Mouse (Mus musculus) urinary bladder, postnatal 4 days (tissue): ENCODE measurements around the gene Drd5.

Source experiments
- DNase-seq, 2 experiments: peaks; one replicate each; pipeline ENCODE4 v3.0.0; 2021 to 2022; ENCODE audit warnings: low spot score in 2 of 2

Drd5 gene

DNA sequence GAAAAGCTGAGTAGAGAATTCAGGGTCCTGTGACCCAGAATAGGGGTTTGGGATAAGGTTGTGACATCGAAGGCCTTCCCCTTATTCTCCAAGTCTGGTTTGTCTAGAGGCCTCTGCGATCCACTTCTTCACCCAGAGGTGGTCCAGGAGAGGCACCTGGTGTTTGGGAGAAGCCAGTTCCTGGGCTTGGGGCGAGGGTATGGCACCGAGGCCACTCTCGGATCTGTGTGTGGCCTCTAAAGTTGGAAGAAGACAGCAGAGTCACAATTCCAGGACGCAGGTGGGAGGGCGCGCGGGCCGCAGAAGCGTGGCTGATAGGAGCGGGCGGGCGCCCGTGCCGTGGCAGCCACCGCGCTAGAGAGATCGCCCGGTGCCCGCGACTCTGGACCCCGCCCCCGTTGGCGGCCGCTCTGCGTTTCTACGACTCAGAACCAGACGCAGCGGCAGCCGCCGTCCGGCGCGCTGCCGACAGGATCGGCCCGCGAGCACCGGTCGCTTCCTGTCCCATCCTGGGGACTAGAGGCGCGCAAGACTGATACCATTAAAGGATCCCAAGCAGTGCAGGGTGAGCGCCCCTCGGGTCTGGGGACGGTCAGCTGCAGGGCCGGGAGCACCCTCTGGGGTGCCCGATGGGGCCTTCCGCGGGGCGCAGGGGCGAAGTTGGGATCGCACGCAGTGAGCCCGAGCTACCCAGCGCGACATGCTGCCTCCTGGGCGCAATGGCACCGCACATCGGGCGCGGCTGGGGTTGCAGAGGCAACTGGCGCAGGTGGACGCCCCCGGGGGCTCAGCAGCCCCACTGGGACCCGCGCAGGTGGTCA, at the start of gene Drd5:
Gene Drd5, plus strand, starts transcription at position 402 of the 821 bp plus-strand sequence.
- DNase-seq, result no peak

DNA sequence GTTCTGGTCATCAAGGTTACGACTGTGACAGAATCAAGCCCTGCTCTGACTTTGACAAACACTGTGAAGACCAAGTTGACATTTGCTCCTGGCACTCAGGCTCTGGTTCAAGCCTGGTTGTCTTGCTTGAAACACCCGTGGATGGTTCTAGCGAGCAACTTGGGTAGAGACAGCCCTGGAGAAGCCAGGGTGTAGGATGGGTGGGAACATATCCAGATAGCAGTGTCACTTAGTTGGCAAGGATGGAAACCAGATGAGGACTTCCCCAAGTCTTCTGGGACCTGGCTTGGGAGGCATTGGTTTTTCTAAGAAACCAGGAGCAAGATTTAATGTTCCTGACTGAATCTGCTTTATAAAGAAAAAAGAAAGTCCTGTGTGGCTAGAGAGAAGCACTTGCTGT, 48.2 kb upstream of the Drd5 start:
- DNase-seq, result no peak

DNA sequence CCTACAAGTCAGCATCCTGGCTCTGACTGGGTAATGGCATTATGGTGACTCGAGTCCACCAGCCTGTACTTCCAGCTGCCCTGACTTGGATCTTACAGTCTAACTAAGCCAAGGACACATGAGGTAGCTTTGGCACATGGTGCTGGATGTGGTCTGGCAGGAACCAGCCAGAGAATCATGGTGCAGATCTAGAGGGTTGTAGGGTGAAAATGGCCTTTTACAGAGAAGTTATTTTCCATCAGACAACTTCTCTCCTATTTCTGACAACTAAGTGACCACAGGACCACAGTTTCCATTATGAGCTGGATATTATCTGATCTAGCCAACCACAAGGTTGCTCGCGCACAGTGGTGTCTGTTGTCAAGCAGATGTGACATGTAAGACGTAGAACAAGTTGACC, 45.3 kb upstream of the Drd5 start:
- DNase-seq, result no peak

GRCm38 (mm10) chr5:38275771-38276170, 43.4 kb upstream of the Drd5 start, which contains the start of gene Otop1:
Otop1 (plus strand) TSS chr5:38275972.
- DNase-seq, result no peak

GRCm38 (mm10) chr5:38276451-38276850, 42.7 kb upstream of the Drd5 start:
- DNase-seq, result no peak

DNA sequence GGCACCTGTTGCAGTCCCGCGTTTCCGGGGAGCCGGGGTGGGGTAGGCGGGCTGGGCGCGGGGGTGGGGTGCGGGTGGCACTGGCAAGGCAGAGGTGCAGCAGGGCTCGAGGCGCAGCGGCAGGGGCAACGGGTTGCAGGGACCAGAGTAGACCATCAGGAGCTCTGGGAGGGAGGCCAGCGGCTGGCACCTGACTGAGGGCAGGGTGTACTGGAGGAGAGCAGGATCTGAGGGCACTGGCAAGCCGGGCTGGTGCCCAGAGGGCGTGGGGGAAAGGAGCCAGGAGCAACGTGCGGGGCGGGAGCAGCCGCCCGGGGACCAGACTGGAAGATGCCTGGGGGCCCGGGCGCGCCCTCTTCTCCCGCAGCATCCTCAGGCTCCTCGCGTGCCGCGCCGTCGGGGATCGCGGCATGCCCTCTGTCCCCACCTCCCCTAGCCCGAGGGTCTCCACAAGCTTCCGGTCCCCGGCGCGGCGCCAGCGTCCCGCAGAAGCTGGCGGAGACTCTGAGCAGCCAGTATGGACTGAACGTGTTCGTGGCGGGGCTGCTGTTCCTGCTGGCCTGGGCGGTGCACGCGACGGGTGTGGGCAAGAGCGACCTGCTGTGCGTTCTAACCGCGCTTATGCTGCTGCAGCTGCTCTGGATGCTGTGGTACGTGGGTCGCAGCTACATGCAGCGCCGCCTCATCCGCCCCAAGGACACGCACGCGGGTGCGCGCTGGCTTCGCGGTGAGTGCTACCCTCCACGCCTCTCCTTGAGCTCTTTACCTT, 41.9 kb upstream of the Drd5 start:
- no peak for DNase-seq

DNA sequence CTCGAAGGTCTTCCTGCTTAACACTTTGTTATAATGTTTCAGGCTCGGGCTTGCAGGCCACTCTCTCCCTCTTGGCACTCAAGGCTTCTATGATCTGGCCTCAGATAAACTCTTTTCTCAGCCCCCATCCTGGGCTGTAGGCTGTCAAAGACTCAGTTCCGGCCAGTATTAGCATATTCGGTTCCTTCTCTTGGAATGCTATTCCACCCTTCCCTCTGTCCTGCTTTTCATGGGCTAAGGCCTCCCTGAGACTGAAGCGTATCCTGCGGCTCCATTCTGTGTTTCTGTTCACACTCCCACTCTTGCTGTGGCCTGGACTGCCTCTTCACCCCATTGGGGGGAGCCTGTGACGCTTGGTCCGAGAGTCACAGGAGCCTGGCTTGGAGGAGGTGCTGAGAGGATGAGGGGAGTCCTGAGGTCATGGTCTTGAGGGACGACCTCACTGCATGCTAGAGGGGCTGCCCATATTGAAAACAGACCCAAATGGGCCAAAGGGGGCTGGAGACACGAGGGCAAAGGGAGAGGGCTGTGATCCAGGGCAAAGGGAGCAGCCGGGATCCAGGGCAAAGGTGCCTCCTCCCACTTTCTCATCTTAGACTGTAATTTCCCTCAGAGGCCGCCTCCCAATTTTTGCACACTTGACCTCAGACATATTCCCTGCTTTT, 41.1 kb upstream of the Drd5 start:
- no peak for DNase-seq

GRCm38 (mm10) chr5:38280075-38280474, 39.1 kb upstream of the Drd5 start:
- no peak for DNase-seq

GRCm38 (mm10) chr5:38285724-38286123, 33.4 kb upstream of the Drd5 start:
- DNase-seq, result no peak

DNA sequence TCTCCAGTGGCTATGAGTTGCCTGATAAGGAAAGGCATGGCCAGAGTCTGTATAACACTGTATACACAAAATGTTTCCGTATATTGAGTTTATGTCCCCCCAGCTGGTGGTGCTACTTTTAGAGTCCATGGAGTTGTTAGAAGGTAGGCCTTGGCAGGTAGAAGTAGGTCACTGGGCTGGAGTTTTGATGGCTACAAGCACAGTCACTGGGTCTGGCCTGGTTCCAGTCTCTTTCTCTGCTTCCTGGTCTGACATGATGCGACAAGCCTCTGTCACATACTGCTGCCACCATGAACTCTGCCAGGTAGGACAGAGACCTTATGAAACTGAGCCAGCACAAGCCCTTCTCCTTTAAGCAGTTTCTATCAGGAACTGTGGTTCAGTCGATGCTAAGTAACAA, 30.7 kb upstream of the Drd5 start:
- no peak for DNase-seq

GRCm38 (mm10) chr5:38301761-38302411, 17.3 kb upstream of the Drd5 start:
- no peak for DNase-seq

GRCm38 (mm10) chr5:38302651-38303050, 16.5 kb upstream of the Drd5 start:
- DNase-seq, result no peak

DNA sequence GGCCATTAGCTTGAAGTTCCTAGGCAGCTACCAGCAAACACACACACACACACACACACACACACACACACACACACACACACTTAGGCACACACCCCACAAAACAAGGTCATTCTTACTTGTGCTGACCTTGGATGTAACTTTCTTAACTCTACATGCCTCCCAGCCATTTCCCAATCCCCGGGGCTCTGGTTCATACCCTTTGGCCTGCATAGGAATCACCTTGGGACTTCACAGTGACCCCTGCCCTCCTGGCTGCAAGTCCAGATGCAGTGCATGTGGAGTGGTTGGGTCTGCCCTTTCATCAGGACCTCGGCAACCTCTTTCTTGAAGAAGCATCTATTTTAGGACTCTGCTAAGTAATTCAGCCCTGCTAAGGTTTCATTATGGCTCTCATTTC, 13.9 kb upstream of the Drd5 start:
- DNase-seq, result no peak

- DNase-seq, result peak; percentile 74 to 88
Measured at GRCm38 (mm10) chr5:38307255-38308101, 11.7 kb upstream of the Drd5 start.

DNA sequence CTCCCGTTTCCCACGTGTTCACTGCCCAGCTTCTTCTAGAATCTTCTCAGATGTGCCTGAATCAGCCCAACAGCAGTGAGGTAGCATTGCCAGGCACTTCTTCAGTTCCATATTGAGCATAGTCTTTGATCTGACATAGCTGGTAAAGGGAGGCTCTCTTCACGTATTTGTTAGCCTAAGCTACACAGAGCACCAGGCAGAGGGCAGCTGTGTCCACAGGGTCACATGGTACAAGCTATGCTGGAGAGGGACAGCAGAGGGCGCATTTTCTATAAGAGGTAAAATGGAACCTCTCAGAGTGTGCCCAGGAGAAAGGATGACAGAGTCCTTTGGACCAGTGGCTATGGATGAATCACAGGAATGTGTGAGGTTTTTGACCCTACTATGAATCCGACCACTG, 10.3 kb upstream of the Drd5 start:
- DNase-seq, result no peak

DNA sequence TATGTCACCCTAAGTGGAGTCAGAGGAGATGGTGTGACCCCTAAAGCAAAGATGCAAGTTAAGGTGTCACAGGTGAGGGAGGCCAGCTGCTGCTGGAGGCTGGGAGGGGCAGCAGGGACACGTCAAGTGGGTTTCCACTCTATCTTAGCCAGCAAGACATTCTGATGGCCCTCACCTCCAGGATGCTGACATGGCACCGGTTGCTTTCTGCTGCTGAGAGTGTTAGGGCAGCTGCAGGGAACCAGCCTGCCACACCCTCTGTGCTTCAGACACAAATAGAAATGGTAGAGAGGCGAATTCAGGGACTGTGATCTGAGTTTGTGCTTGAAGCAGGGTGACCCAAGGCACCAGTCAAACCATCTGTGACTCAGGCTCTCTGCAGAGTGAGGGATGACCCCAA, 9.4 kb upstream of the Drd5 start:
- DNase-seq, result no peak

DNA sequence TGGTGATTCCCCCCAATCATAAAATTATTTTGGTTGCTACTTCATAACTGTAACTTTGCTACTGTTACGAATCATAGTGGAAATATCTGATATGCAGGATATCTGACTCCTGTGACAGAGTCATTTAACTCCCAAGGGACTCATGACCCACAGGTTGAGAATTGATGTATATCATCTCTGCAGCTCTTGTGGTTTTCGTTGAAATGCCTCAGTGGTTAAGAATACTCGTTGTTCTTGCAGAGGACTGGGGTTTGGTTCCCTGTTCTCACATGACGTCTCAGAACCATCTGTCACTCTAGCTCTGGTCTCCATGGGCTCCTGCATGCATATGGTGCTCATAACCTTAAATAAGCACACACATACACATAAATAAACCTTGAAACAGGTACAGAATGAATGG, 14.2 kb downstream of the Drd5 start:
- DNase-seq, result no peak

DNA sequence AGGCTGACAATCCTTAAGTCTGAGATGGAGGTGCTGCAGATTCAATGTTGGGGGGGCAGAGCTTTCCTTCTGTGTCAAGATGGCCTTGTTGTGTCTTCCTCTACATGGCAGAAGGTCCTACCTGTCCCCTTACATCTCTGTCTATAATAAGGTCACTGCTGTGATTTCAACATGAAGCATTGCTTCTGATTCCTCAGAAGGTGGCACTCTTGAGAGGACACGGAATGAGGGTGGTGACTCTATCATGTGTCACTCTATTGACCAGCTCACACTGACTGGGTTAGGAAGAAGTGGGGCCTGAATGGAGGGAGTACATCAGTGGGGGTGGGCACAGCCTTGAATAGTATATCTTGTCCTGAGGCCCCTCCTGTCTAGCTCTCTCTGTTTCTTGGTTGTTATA, 15.4 kb downstream of the Drd5 start:
- DNase-seq, result no peak

DNA sequence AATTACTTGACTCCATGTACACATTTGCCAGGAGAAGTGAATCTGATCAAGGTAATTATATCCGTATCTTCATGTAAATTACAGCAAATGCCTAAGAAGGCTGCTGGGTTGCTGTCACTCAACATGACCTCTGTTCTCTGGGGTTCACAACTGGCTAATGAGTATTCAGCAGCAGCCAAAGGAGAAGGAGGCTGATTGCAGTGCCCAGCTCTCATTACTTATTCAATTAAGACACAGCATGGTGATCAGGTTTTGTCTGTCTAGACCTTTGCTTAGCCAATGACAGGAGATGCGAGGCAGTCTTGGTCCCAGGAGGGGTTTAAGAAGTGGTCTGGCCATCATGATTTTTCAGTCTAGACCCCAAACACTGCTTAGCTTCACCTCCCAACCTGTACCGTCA, 23.9 kb downstream of the Drd5 start:
- DNase-seq, result no peak

DNA sequence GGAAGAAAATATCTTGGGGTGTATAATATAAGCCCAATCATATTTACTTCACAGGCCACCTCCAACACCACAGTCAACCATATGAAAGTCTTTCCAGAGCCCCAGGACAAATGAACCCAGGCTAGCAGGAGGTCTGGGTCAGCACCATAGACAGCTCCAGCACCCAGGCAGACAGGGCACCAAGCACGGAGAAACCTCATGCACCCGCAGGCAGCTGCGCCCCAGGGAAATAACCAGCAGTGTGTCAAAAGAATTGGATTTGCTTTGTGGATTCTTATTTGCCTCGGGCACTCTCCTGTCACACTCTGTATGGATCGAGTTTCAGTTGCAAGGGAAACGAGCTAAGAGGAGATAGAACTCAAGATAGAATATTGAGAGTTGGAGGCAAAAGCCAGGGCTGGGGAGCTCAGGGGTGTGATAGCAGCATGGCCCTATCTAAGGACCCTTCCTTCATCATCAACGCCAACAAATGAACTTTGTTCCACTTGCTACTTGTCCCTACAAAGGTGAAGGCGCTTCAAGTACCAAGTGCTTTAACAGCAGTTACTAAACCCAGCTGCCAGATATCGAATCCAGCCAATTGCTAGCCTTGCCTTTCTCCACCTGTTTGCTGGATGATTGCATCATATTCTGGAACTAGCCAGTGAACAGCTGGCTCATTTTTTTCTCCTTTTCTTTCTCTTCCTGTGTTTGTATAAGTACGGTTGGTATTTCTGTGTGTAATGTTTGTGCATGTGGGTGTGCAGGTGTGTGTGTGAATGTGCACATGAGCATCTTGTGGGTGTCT, 27.7 kb downstream of the Drd5 start:
- DNase-seq, result no peak
